Mouse (Mus musculus): ENCODE measurements around the gene Rab3ip.

DNA sequence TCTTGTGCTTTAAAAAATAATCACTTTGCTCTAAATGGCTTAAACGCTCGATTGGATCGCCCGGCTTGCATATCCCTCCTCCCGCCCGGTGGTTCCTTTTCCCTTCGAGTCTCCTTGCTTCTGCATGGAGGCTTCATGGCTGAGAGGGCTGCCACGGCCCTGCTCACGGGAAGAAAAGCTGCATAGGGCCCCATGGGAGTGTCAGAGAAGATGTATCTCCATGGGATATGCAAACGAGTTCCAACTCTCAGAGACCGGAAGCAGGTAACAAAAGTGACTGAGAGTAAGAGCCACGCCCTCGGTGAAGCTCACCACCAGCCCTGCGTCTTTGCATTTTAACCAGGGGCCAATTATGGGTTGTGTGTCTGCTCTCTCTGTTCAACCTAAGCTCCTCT, 78.6 kb downstream of the Rab3ip start:
- TF ChIP-seq CTCF (IDR thresholded peaks at IDR 0.05 in 2 of 3, conservative IDR thresholded peaks at IDR 0.05 in 1 of 3; ENCODE audit: control insufficient read depth in 1 of 3, insufficient read depth in 1 of 3, low read depth in 2 of 3, low read length in 3 of 3, poor library complexity in 1 of 3, severe bottlenecking in 1 of 3) (no peak), HCFC1 (IDR thresholded peaks at IDR 0.05; ENCODE audit: low read depth, low read length) (no peak), MAFK (IDR thresholded peaks at IDR 0.05; ENCODE audit: borderline replicate concordance, low read depth, low read length) (no peak), POLR2AphosphoS2 (IDR thresholded peaks at IDR 0.05; ENCODE audit: low read length) (no peak), POLR2A (IDR thresholded peaks at IDR 0.05; ENCODE audit: control insufficient read depth in 1 of 2, insufficient read depth in 1 of 2, low read depth in 1 of 2, low read length in 2 of 2, poor library complexity in 1 of 2) (no peak), NELFE (IDR thresholded peaks at IDR 0.05; ENCODE audit: low read depth, low read length) (no peak), SMC3 (IDR thresholded peaks at IDR 0.05; ENCODE audit: low read depth, low read length) (no peak), GATA1 (IDR thresholded peaks at IDR 0.05; ENCODE audit: low read depth, low read length) (no peak), EP300 (IDR thresholded peaks at IDR 0.05; ENCODE audit: low read depth in 1 of 2, low read length in 2 of 2) (no peak), ETS1 (IDR thresholded peaks at IDR 0.05; ENCODE audit: low read depth, low read length) (no peak), MAZ (IDR thresholded peaks at IDR 0.05; ENCODE audit: low read depth, low read length) (no peak)
